In genomic region chr5:120353657-120354056, GRCm38 (mm10) we compare ENCODE assay signal across 28 mouse cellular contexts.
DNase-seq lines count a peak whose midpoint lies in the region; ATAC-seq and TF ChIP-seq lines count a peak whose summit lies in the region.
"Had no signal": no experiment of that assay in that cellular context is flagged by ENCODE, and none has a peak within 500 bp of the region (broad histone marks: within the 10 kb centered on the region; RNA-seq: fewer than 3 reads in every experiment).

No protein-coding gene starts in this region.

- no peak overlapping the region for H3K4me2 ChIP-seq in hindbrain, embryonic 12.5 days (replicated peaks)
- H3K4me2 ChIP-seq in hindbrain, embryonic 16.5 days (ENCODE audit: low read length) = no peak overlapping the region
- H3K4me2 ChIP-seq in hindbrain, embryonic 14.5 days (replicated peaks) = no peak overlapping the region
- H3K4me2 ChIP-seq: embryonic facial prominence, embryonic 13.5 days; forebrain, embryonic 13.5 days; heart, embryonic 13.5 days; intestine, embryonic 15.5 days had no signal

- no peak for TF ChIP-seq CTCF in G1E (IDR thresholded peaks at IDR 0.05; ENCODE audit: low read depth, low read length)

- DNase-seq in hindbrain, embryonic 10.5 days (ENCODE audit: low spot score) = no peak
- DNase-seq in hindbrain, embryonic 14.5 days (ENCODE audit: low spot score) = no peak
- DNase-seq in G1E (ENCODE audit: low spot score) = no peak
- DNase-seq in yolk sac, embryonic 10.5 days (ENCODE audit: low spot score) = no peak
- DNase-seq: adrenal gland, adult 8-10 months; adrenal gland, postnatal 25 days; cerebellum, adult 11-12 months; cerebellum, adult 8-10 months; cerebellum, postnatal 10 days; cerebellum, postnatal 36 days; embryo, embryonic 11 days; gastrocnemius, adult 2 months; gastrocnemius, postnatal 14 days; heart, adult 18-20 months; heart, postnatal 14 days; heart, postnatal 4 days; kidney, adult 11 months had no signal

- H3K9ac ChIP-seq in hindbrain, embryonic 12.5 days = no peak overlapping the region; the same call in 1 of the 2 replicates
- H3K9ac ChIP-seq in hindbrain, embryonic 16.5 days (ENCODE audit: low read depth, low read length) = no peak overlapping the region
- H3K9ac ChIP-seq in hindbrain, embryonic 14.5 days = no peak overlapping the region
- H3K9ac ChIP-seq: embryonic facial prominence, embryonic 13.5 days; forebrain, embryonic 13.5 days; heart, embryonic 13.5 days; intestine, embryonic 15.5 days had no signal

- WGBS in hindbrain, embryonic 12.5 days = 65% methylated on average over 5 of the region's 5 CpGs
- WGBS in hindbrain, embryonic 10.5 days = 75% methylated on average over 5 of the region's 5 CpGs
- WGBS in hindbrain, embryonic 16.5 days = 46% methylated on average over 5 of the region's 5 CpGs
- 45% methylated on average over 5 of the region's 5 CpGs for WGBS in hindbrain, embryonic 14.5 days

- H3K4me3 ChIP-seq in hindbrain, embryonic 12.5 days = no peak overlapping the region
- H3K4me3 ChIP-seq in hindbrain, embryonic 10.5 days = no peak overlapping the region
- H3K4me3 ChIP-seq in hindbrain, embryonic 16.5 days (ENCODE audit: low read length) = no peak overlapping the region
- H3K4me3 ChIP-seq in hindbrain, embryonic 14.5 days (replicated peaks; ENCODE audit: low read length) = no peak overlapping the region
- peak overlapping the region; percentile 8; the same call in 1 of the 2 replicates for H3K4me3 ChIP-seq in G1E (ENCODE audit: low read depth, low read length)
- H3K4me3 ChIP-seq: embryonic facial prominence, embryonic 10.5 days; embryonic facial prominence, embryonic 13.5 days; erythroblast, embryonic 14.5 days; forebrain, embryonic 13.5 days; gastrocnemius, adult 2 months; heart, embryonic 13.5 days; intestine, embryonic 15.5 days had no signal

- ATAC-seq in hindbrain, embryonic 12.5 days (ENCODE audit: low FRiP score) = no peak
- ATAC-seq in hindbrain, embryonic 16.5 days = 0 out of 2 replicates have a peak, but pooled peaks have one; percentile 27
- no peak for ATAC-seq in hindbrain, embryonic 14.5 days (ENCODE audit: low FRiP score)
- ATAC-seq in G1E (ENCODE audit: extremely low read depth, insufficient number of reproducible peaks, low FRiP score, poor library complexity, severe bottlenecking) = no peak
- ATAC-seq: activated CD4-positive, CD25-positive, alpha-beta regulatory T cell, adult 4 months; CD4-positive, CD25-positive, alpha-beta regulatory T cell, adult 4 months; forebrain, embryonic 13.5 days; forebrain, embryonic 16.5 days; intestine, embryonic 15.5 days had no signal

- no peaks in the 10 kb centered on the region for H3K36me3 ChIP-seq in hindbrain, embryonic 12.5 days
- H3K36me3 ChIP-seq in hindbrain, embryonic 10.5 days = no peaks in the 10 kb centered on the region
- H3K36me3 ChIP-seq in hindbrain, embryonic 16.5 days (ENCODE audit: control insufficient read depth, insufficient read depth, low read length) = no peaks in the 10 kb centered on the region
- H3K36me3 ChIP-seq in hindbrain, embryonic 14.5 days (replicated peaks; ENCODE audit: control insufficient read depth, insufficient read depth) = no peaks in the 10 kb centered on the region
- no peaks in the 10 kb centered on the region for H3K36me3 ChIP-seq in G1E (replicated peaks)
- H3K36me3 ChIP-seq: embryonic facial prominence, embryonic 10.5 days; embryonic facial prominence, embryonic 13.5 days; heart, embryonic 13.5 days; intestine, embryonic 15.5 days had no signal

- no peaks in the 10 kb centered on the region for H3K9me3 ChIP-seq in hindbrain, embryonic 12.5 days (replicated peaks)
- H3K9me3 ChIP-seq in hindbrain, embryonic 10.5 days = no peaks in the 10 kb centered on the region
- H3K9me3 ChIP-seq in hindbrain, embryonic 16.5 days (ENCODE audit: control insufficient read depth, low read length) = no peaks in the 10 kb centered on the region
- no peaks in the 10 kb centered on the region for H3K9me3 ChIP-seq in hindbrain, embryonic 14.5 days (ENCODE audit: control insufficient read depth, low read length)
- H3K9me3 ChIP-seq in G1E (replicated peaks) = no peaks in the 10 kb centered on the region
- H3K9me3 ChIP-seq: embryonic facial prominence, embryonic 10.5 days; embryonic facial prominence, embryonic 13.5 days; forebrain, embryonic 13.5 days; heart, embryonic 13.5 days; intestine, embryonic 15.5 days had no signal

- peak overlapping the region; percentile 30; the same call in 1 of the 2 replicates for H3K27ac ChIP-seq in hindbrain, embryonic 12.5 days
- H3K27ac ChIP-seq in hindbrain, embryonic 10.5 days = no peak overlapping the region
- H3K27ac ChIP-seq in hindbrain, embryonic 16.5 days (ENCODE audit: low read depth, low read length) = no peak overlapping the region
- no peak overlapping the region for H3K27ac ChIP-seq in hindbrain, embryonic 14.5 days
- H3K27ac ChIP-seq: embryonic facial prominence, embryonic 10.5 days; embryonic facial prominence, embryonic 13.5 days; forebrain, embryonic 13.5 days; gastrocnemius, adult 2 months; heart, embryonic 13.5 days; intestine, embryonic 15.5 days had no signal

- peaks cover 27% of the 10 kb centered on the region for H3K27me3 ChIP-seq in hindbrain, embryonic 12.5 days
- peaks cover 57% of the 10 kb centered on the region for H3K27me3 ChIP-seq in hindbrain, embryonic 10.5 days (ENCODE audit: insufficient read depth, poor library complexity, severe bottlenecking)
- no peaks in the 10 kb centered on the region for H3K27me3 ChIP-seq in hindbrain, embryonic 16.5 days (replicated peaks; ENCODE audit: control insufficient read depth, insufficient read depth, low read length)
- H3K27me3 ChIP-seq in hindbrain, embryonic 14.5 days (ENCODE audit: control insufficient read depth, insufficient read depth, low read length) = no peaks in the 10 kb centered on the region
- peaks cover 3% of the 10 kb centered on the region; the same call in 1 of the 2 replicates for H3K27me3 ChIP-seq in G1E (ENCODE audit: insufficient read depth, low read length)

- H3K4me1 ChIP-seq in hindbrain, embryonic 12.5 days = peaks cover 6% of the 10 kb centered on the region
- H3K4me1 ChIP-seq in hindbrain, embryonic 10.5 days (replicated peaks) = peaks cover 18% of the 10 kb centered on the region
- H3K4me1 ChIP-seq in hindbrain, embryonic 16.5 days (ENCODE audit: control insufficient read depth, insufficient read depth, low read depth, low read length) = peaks cover 4% of the 10 kb centered on the region
- H3K4me1 ChIP-seq in hindbrain, embryonic 14.5 days (replicated peaks; ENCODE audit: control insufficient read depth, insufficient read depth, low read length) = peaks cover 3% of the 10 kb centered on the region; the same call in 1 of the 2 replicates
- H3K4me1 ChIP-seq in G1E (ENCODE audit: insufficient read depth, low read depth, low read length) = no peaks in the 10 kb centered on the region
- H3K4me1 ChIP-seq: embryonic facial prominence, embryonic 13.5 days; heart, embryonic 13.5 days; intestine, embryonic 15.5 days had no signal
